Mouse (Mus musculus): Measurements from ENCODE around the gene Cpt1a. TPM values are rescaled to one million over a fixed set of nuclear protein-coding genes. Genes with fewer than 3 reads are reported as not detected.

Cpt1a gene
- polyA plus RNA-seq, 1 experiment from 2014 or later, result 16.2 TPM

GRCm38 (mm10) chr19:3419251-3419650 is 97.1 kb downstream of the Cpt1a start:
- no peak for ATAC-seq (ENCODE audit: low FRiP score, low read depth)
- no peak overlapping the region for H3K9ac ChIP-seq
- whole genome bisulfite sequencing, result 57% methylated on average over 5 of the region's 5 CpGs

DNA sequence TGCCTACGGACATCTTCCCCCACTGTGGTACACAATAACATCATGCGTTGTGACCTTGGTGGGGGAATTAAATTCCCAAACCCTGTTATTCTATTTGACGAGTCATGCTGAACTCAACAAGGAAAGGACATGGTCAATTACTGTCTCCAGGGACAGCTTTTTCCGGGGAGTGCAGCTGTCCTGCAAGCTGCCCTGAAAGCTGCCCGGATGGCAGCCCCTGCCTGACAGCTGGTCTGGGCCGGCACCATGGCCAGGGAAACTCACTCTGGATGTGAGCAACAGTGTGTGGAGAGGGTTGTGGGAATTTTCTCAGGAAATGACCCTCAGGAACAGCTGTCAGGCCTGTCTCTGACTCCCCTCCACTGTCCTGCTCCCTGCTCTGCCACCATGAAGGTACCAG is 100.4 kb downstream of the Cpt1a start:
- Histone ChIP-seq H3K9ac (no peak overlapping the region), H3K4me1 (no peaks in the 10 kb centered on the region), H3K4me2 (replicated peaks) (no peak overlapping the region), H3K9me3 (no peaks in the 10 kb centered on the region), H3K27ac (no peak overlapping the region), H3K4me3 (no peak overlapping the region), H3K36me3 (no peaks in the 10 kb centered on the region), H3K27me3 (no peaks in the 10 kb centered on the region)
- 63% methylated on average over 6 of the region's 6 CpGs for WGBS
- no peak for ATAC-seq (ENCODE audit: low FRiP score, low read depth)

More at GRCm38 (mm10) chr19:3419251-3419650, 97.1 kb downstream of the Cpt1a start:
- H3K4me2 ChIP-seq (replicated peaks), result no peak overlapping the region
- no peak overlapping the region for H3K4me3 ChIP-seq
- H3K36me3 ChIP-seq, result no peaks in the 10 kb centered on the region
- H3K9me3 ChIP-seq, result no peaks in the 10 kb centered on the region
- peaks cover 25% of the 10 kb centered on the region for H3K27me3 ChIP-seq
- H3K27ac ChIP-seq, result no peak overlapping the region
- peaks cover 4% of the 10 kb centered on the region for H3K4me1 ChIP-seq

GRCm38 (mm10) chr19:3422981-3423380 is 100.8 kb downstream of the Cpt1a start:
- H3K9ac ChIP-seq, result no peak overlapping the region
- WGBS, result 39% methylated on average over 4 of the region's 4 CpGs
- no peaks in the 10 kb centered on the region for H3K36me3 ChIP-seq
- ATAC-seq (ENCODE audit: low FRiP score, low read depth), result no peak
- H3K27ac ChIP-seq, result no peak overlapping the region
- H3K4me2 ChIP-seq (replicated peaks), result no peak overlapping the region
- no peaks in the 10 kb centered on the region for H3K27me3 ChIP-seq
- H3K4me1 ChIP-seq, result no peaks in the 10 kb centered on the region
- no peak overlapping the region for H3K4me3 ChIP-seq
- H3K9me3 ChIP-seq, result no peaks in the 10 kb centered on the region

DNA sequence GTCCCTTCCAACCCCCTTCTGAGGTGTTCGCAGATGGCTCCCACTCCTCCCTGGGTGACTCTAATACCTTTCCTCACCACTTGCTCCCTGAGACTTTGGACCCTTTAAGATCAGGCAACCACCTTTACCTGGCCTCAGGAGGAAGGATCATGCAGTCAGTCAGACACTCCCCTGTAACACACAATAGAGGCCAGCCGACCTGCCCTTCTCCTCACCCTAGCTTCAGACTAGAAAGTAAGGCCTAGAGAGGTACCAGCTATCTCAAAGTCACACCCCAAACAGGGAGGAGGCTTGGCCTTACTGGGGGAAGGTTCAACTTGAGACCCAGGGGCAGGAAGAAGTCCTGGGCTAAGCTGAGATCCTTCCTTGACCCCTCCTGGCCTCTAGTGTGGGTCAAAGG is 102.1 kb downstream of the Cpt1a start:
- 52% methylated on average over 2 of the region's 2 CpGs for WGBS
- no peaks in the 10 kb centered on the region for H3K27me3 ChIP-seq
- no peak overlapping the region for H3K27ac ChIP-seq
- ATAC-seq (ENCODE audit: low FRiP score, low read depth), result no peak
- no peaks in the 10 kb centered on the region for H3K9me3 ChIP-seq
- H3K4me1 ChIP-seq, result no peaks in the 10 kb centered on the region
- H3K4me2 ChIP-seq (replicated peaks), result no peak overlapping the region
- H3K4me3 ChIP-seq, result no peak overlapping the region
- no peak overlapping the region for H3K9ac ChIP-seq
- no peaks in the 10 kb centered on the region for H3K36me3 ChIP-seq

- Histone ChIP-seq H3K27ac (no peak overlapping the region), H3K27me3 (no peaks in the 10 kb centered on the region), H3K9me3 (no peaks in the 10 kb centered on the region), H3K9ac (no peak overlapping the region), H3K4me1 (no peaks in the 10 kb centered on the region), H3K4me3 (no peak overlapping the region), H3K36me3 (no peaks in the 10 kb centered on the region), H3K4me2 (replicated peaks) (no peak overlapping the region)
- no peak for ATAC-seq (ENCODE audit: low FRiP score, low read depth)
- WGBS, result 75% methylated on average over 15 of the region's 15 CpGs
These were observed 106.1 kb downstream of the Cpt1a start for GRCm38 (mm10) chr19:3428057-3428830.

- Histone ChIP-seq H3K4me2 (replicated peaks) (no peak overlapping the region), H3K36me3 (no peaks in the 10 kb centered on the region), H3K9me3 (no peaks in the 10 kb centered on the region), H3K27me3 (no peaks in the 10 kb centered on the region), H3K27ac (no peak overlapping the region; the same call in 1 of the 2 replicates), H3K4me3 (no peak overlapping the region), H3K9ac (no peak overlapping the region), H3K4me1 (no peaks in the 10 kb centered on the region)
- WGBS, result 61% methylated on average over 7 of the region's 7 CpGs
- no peak for ATAC-seq (ENCODE audit: low FRiP score, low read depth)
These were observed 107.2 kb downstream of the Cpt1a start for GRCm38 (mm10) chr19:3429156-3429816.

DNA sequence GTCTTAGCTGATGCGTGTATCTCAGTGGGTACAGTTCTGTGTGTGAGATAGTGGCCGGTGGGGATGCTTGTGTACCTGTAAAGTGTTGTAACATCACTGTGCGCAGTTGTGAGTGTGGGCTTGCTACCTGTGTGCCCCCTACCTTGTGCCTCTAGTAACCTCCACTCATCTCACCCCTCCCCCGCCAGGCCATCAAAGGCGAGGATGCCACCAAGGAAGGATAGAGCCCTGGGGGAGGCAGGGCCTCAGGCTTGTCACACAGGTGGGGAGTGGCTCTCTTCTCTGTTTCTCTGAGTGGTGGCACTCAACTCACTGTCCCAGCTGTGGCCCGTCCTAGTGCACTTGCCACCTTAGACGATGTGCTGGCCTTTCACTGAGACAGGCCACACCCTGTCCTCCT is 108.9 kb downstream of the Cpt1a start:
- no peak for ATAC-seq (ENCODE audit: low FRiP score, low read depth)
- no peak overlapping the region for H3K27ac ChIP-seq
- 57% methylated on average over 7 of the region's 7 CpGs for WGBS
- no peaks in the 10 kb centered on the region for H3K27me3 ChIP-seq
- H3K36me3 ChIP-seq, result no peaks in the 10 kb centered on the region
- no peak overlapping the region for H3K9ac ChIP-seq
- H3K4me1 ChIP-seq, result no peaks in the 10 kb centered on the region
- H3K4me2 ChIP-seq (replicated peaks), result no peak overlapping the region
- H3K9me3 ChIP-seq, result no peaks in the 10 kb centered on the region
- H3K4me3 ChIP-seq, result no peak overlapping the region

- 92% methylated on average over 2 of the region's 2 CpGs for WGBS
- Histone ChIP-seq H3K27ac (no peak overlapping the region), H3K9ac (no peak overlapping the region), H3K4me3 (no peak overlapping the region), H3K4me2 (replicated peaks) (no peak overlapping the region), H3K4me1 (no peaks in the 10 kb centered on the region), H3K36me3 (no peaks in the 10 kb centered on the region), H3K27me3 (no peaks in the 10 kb centered on the region), H3K9me3 (no peaks in the 10 kb centered on the region)
- no peak for ATAC-seq (ENCODE audit: low FRiP score, low read depth)
These were observed 109.8 kb downstream of the Cpt1a start for GRCm38 (mm10) chr19:3431969-3432368.

DNA sequence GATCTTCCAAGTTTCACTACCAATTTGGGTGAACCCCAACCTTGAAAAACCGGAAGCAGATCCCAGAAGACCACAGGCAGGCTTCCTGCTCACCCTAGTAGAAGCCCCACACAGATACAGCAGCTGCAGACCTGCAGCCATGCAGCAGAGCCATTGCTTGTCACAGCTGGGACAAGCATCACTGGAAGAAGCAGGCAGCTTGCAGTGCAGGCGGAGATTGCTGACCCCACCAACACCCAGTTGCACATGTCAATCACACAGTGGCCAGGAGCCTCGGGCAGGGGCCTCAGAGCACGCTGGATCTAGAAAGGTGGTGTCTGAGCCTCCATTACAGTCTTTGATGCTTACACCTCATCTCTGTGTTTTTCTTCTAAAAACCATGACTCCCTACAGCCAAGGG is 112.0 kb downstream of the Cpt1a start:
- no peak for ATAC-seq (ENCODE audit: low FRiP score, low read depth)
- Histone ChIP-seq H3K27me3 (no peaks in the 10 kb centered on the region), H3K27ac (no peak overlapping the region)

DNA sequence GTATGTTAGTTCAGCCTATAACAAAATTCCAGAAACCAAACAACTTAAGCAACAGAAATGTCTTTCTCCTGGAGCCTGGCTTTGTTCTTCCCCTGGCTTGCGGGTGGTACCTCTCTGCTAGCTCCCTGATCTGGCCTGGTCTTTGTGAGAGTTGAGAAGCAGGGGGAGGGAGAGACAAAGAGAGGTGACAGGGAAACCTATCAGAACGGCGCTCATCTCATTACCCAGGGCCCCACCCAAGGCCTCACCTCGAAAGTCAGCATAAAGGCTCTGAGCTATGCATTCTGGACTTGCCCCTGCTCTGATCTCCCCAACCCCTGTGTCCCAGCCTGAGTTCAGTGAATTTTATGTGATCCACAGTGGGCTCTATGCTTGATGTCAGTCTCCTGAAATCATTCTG is 112.5 kb downstream of the Cpt1a start:
- Histone ChIP-seq H3K27me3 (no peaks in the 10 kb centered on the region), H3K9ac (no peak overlapping the region), H3K4me3 (no peak overlapping the region), H3K4me1 (no peaks in the 10 kb centered on the region), H3K4me2 (replicated peaks) (no peak overlapping the region), H3K9me3 (no peaks in the 10 kb centered on the region), H3K36me3 (no peaks in the 10 kb centered on the region), H3K27ac (no peak overlapping the region)
- 38% methylated on average over 4 of the region's 4 CpGs for WGBS
- ATAC-seq (ENCODE audit: low FRiP score, low read depth), result no peak

More for the DNA sequence above, 112.0 kb downstream of the Cpt1a start:
- Histone ChIP-seq H3K4me1 (no peaks in the 10 kb centered on the region), H3K4me3 (no peak overlapping the region), H3K9ac (no peak overlapping the region), H3K4me2 (replicated peaks) (no peak overlapping the region), H3K9me3 (no peaks in the 10 kb centered on the region), H3K36me3 (no peaks in the 10 kb centered on the region)
- 35% methylated on average over 4 of the region's 4 CpGs for WGBS

Data from limb, embryonic 13.5 days (tissue).